Mouse (Mus musculus) lung, embryonic 14.5 days (tissue): ENCODE results near the gene Esrrb. TPM values are rescaled to one million over a fixed set of nuclear protein-coding genes. Genes with fewer than 3 reads are reported as not detected.
A peak's percentile ranks its signal among the peaks of the same experiment; 100 is the strongest.

ENCODE experiments used
- ATAC-seq: fragments of 200-750 bp; cut with Nextera tagmentation; 2 replicates; pipeline ENCODE4 v1.8.0; 2017; ENCODE audit warnings: mild to moderate bottlenecking, moderate TSS enrichment, moderate library complexity; ENCODE audit not compliant: insufficient read depth
- DNase-seq: peaks from one replicate; pipeline ENCODE4 v3.0.0-alpha.2; 2015
- H3K27ac ChIP-seq: fragments of 300-500 bp; sonication (generic); 2 replicates; pipeline ENCODE4 v1.5.1; 2014; ENCODE audit warnings: low read depth, mild to moderate bottlenecking, moderate library complexity
- H3K27me3 ChIP-seq: fragments of 300-500 bp; sonication (generic); 2 replicates; pipeline ENCODE4 v1.6.1; 2014; ENCODE audit warnings: low read length, control low read depth; ENCODE audit not compliant: insufficient read depth
- H3K36me3 ChIP-seq: fragments of 300-500 bp; sonication (generic); 2 replicates; pipeline ENCODE4 v1.6.1; 2014; ENCODE audit warnings: control low read depth; ENCODE audit not compliant: insufficient read depth
- H3K4me1 ChIP-seq: fragments of 300-500 bp; sonication (generic); 2 replicates; pipeline ENCODE4 v1.6.1; 2014; ENCODE audit warnings: antibody characterized with exemption, control low read depth; ENCODE audit not compliant: insufficient read depth
- H3K4me2 ChIP-seq: fragments of 300-500 bp; sonication (generic); 2 replicates; pipeline ENCODE4 v1.6.1; 2014; ENCODE audit warnings: mild to moderate bottlenecking
- H3K4me3 ChIP-seq: fragments of 300-500 bp; sonication (generic); 2 replicates; pipeline ENCODE4 v1.5.1; 2014; ENCODE audit warnings: low read depth, low read length
- H3K9ac ChIP-seq: fragments of 300-500 bp; sonication (generic); 2 replicates; pipeline ENCODE4 v1.6.1; 2014
- H3K9me3 ChIP-seq: fragments of 300-500 bp; sonication (generic); 2 replicates; pipeline ENCODE4 v1.6.1; 2016; ENCODE audit warnings: low read depth, low read length, control low read depth
- CTCF ChIP-seq: IDR thresholded peaks from 2 replicates; pipeline ENCODE4 v1.5.1; 2016; ENCODE audit warnings: antibody characterized with exemption, low read depth
- WGBS: fragments of 180-500 bp; shearing (Covaris S2); extraction: QIAGEN DNeasy Blood & Tissue Kit; methylation state at CpG from one replicate; pipeline ENCODE4 v1.1.7; 2014; 5-methylcytosine and 5-hydroxymethylcytosine counted together
- polyA plus RNA-seq: library from polyadenylated mRNA; unstranded; fragments of >200 nt; fragmentation: Nextera tagmentation; extraction: Ambion mirVana; gene quantifications from 2 replicates; pipeline ENCODE4 v1.2.1, GENCODE M21; 2014

The Esrrb gene
- polyA plus RNA-seq, 1 experiment from 2014 or later = 0.17 TPM

GRCm38 (mm10) chr12:86470912-86471311, 110.0 kb downstream of the Esrrb start:
- 59% methylated on average over 6 of the region's 6 CpGs for WGBS
- 0 out of 2 replicates have a peak, but pooled peaks cover 4% of the 10 kb centered on the region for H3K27me3 ChIP-seq
- no peak for TF ChIP-seq CTCF

GRCm38 (mm10) chr12:86473630-86474029, 112.7 kb downstream of the Esrrb start:
- H3K27me3 ChIP-seq = 0 out of 2 replicates have a peak, but pooled peaks cover 4% of the 10 kb centered on the region
- no peak overlapping the region for H3K27ac ChIP-seq
- DNase-seq = peak; percentile 49
- H3K4me1 ChIP-seq = 0 out of 2 replicates have a peak, but pooled peaks cover 5% of the 10 kb centered on the region
- H3K36me3 ChIP-seq = no peaks in the 10 kb centered on the region
- H3K4me2 ChIP-seq = 0 out of 2 replicates have a peak overlapping the region, but pooled peaks have one; percentile 18
- TF ChIP-seq CTCF = no peak
- no peak overlapping the region for H3K9ac ChIP-seq
- no peaks in the 10 kb centered on the region for H3K9me3 ChIP-seq
- H3K4me3 ChIP-seq = no peak overlapping the region
- ATAC-seq = no peak
- 23% methylated on average over 12 of the region's 12 CpGs for WGBS

More at GRCm38 (mm10) chr12:86470912-86471311, 110.0 kb downstream of the Esrrb start:
- Histone ChIP-seq H3K9me3 (no peaks in the 10 kb centered on the region), H3K9ac (no peak overlapping the region), H3K4me3 (no peak overlapping the region), H3K4me1 (0 out of 2 replicates have a peak, but pooled peaks cover 5% of the 10 kb centered on the region), H3K4me2 (no peak overlapping the region), H3K36me3 (no peaks in the 10 kb centered on the region), H3K27ac (no peak overlapping the region)
- DNase-seq (no peak), ATAC-seq (no peak)

- H3K4me3 ChIP-seq = no peak overlapping the region
- H3K4me1 ChIP-seq = 0 out of 2 replicates have a peak, but pooled peaks cover 5% of the 10 kb centered on the region
- DNase-seq (peak; percentile 48), ATAC-seq (no peak)
- H3K27ac ChIP-seq = no peak overlapping the region
- no peak overlapping the region for H3K4me2 ChIP-seq
- WGBS = 52% methylated on average over 7 of the region's 7 CpGs
- TF ChIP-seq CTCF = no peak
- no peak overlapping the region for H3K9ac ChIP-seq
- no peaks in the 10 kb centered on the region for H3K27me3 ChIP-seq
- no peaks in the 10 kb centered on the region for H3K36me3 ChIP-seq
- H3K9me3 ChIP-seq = no peaks in the 10 kb centered on the region
These were observed 115.1 kb downstream of the Esrrb start for GRCm38 (mm10) chr12:86475994-86476393.

- ATAC-seq = no peak
- no peak for DNase-seq
- Histone ChIP-seq H3K9ac (no peak overlapping the region), H3K27me3 (no peaks in the 10 kb centered on the region), H3K4me1 (0 out of 2 replicates have a peak, but pooled peaks cover 5% of the 10 kb centered on the region), H3K4me3 (no peak overlapping the region), H3K9me3 (no peaks in the 10 kb centered on the region), H3K4me2 (no peak overlapping the region), H3K36me3 (no peaks in the 10 kb centered on the region), H3K27ac (no peak overlapping the region)
- WGBS = 76% methylated on average over 5 of the region's 5 CpGs
- TF ChIP-seq CTCF = no peak
These were observed 118.0 kb downstream of the Esrrb start for GRCm38 (mm10) chr12:86478908-86479307.

GRCm38 (mm10) chr12:86482029-86482428, 121.1 kb downstream of the Esrrb start:
- Histone ChIP-seq H3K9ac (no peak overlapping the region), H3K27ac (no peak overlapping the region), H3K4me1 (no peaks in the 10 kb centered on the region), H3K4me2 (no peak overlapping the region), H3K36me3 (no peaks in the 10 kb centered on the region), H3K9me3 (no peaks in the 10 kb centered on the region), H3K27me3 (no peaks in the 10 kb centered on the region), H3K4me3 (no peak overlapping the region)
- DNase-seq (peak; percentile 24), ATAC-seq (no peak)
- WGBS = 62% methylated on average over 6 of the region's 6 CpGs
- no peak for TF ChIP-seq CTCF

- no peaks in the 10 kb centered on the region for H3K27me3 ChIP-seq
- no peaks in the 10 kb centered on the region for H3K36me3 ChIP-seq
- no peak overlapping the region for H3K27ac ChIP-seq
- H3K9me3 ChIP-seq = no peaks in the 10 kb centered on the region
- ATAC-seq (peak; percentile 49; the same call in 1 of the 2 replicates), DNase-seq (peak; percentile 17)
- TF ChIP-seq CTCF = no peak
- no peak overlapping the region for H3K4me3 ChIP-seq
- no peaks in the 10 kb centered on the region for H3K4me1 ChIP-seq
- no peak overlapping the region for H3K4me2 ChIP-seq
- H3K9ac ChIP-seq = no peak overlapping the region
- 35% methylated on average over 5 of the region's 5 CpGs for WGBS
These were observed 122.5 kb downstream of the Esrrb start for GRCm38 (mm10) chr12:86483413-86483841.

- no peak for ATAC-seq
- H3K4me3 ChIP-seq = no peak overlapping the region
- WGBS = 52% methylated on average over 3 of the region's 3 CpGs
These were observed 127.1 kb downstream of the Esrrb start for GRCm38 (mm10) chr12:86488005-86488404.

More at GRCm38 (mm10) chr12:86488005-86488404, 127.1 kb downstream of the Esrrb start:
- H3K9me3 ChIP-seq = no peaks in the 10 kb centered on the region
- TF ChIP-seq CTCF = no peak
- DNase-seq = no peak
- H3K4me1 ChIP-seq = no peaks in the 10 kb centered on the region
- no peak overlapping the region for H3K27ac ChIP-seq
- H3K9ac ChIP-seq = no peak overlapping the region
- H3K36me3 ChIP-seq = no peaks in the 10 kb centered on the region
- H3K4me2 ChIP-seq = no peak overlapping the region
- H3K27me3 ChIP-seq = no peaks in the 10 kb centered on the region
